Mouse (Mus musculus) adipocyte (in vitro differentiated cells): Measurements from ENCODE around the gene Tor3a.

Experiments used
- DNase-seq: peaks from one replicate; pipeline ENCODE4 v3.0.0-alpha.2; 2016; ENCODE audit warnings: low spot score

The Tor3a gene

DNA sequence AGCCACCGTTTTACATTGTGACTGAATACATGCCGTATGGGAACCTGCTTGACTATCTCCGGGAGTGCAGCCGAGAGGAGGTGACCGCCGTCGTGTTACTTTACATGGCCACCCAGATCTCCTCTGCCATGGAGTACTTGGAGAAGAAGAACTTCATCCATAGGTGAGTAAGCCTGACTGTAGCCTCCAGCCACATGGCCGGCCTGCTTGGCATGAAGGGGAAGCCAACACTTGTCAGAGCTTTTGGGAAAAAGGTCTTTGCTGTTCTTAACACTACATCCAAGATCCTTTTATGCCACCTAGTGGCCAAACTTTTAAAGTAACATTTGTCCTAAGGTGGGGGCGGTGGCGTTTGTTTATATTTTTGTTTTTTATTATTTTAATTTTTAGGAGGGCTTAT, 41.1 kb downstream of the Tor3a start:
- peak; percentile 80 for DNase-seq

DNA sequence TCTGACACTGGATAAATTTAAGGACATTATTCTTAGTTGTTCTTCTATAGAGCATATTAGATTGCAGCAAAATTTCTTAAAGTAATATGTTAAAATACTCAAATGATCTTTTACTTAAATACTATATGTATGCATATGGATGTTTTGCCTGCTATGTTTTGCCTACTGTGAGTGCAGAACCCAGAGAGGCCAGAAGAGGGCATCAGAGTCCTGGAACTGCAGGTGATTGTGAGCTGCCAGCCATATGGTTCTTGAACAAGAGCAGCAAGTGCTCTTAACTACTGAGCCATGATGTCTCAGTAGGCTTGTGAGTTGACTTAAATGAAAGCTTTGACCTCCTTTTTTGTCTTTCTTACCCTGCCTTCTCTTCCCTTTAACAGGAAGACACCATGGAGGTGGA, 43.2 kb downstream of the Tor3a start:
- DNase-seq: peak; percentile 12

DNA sequence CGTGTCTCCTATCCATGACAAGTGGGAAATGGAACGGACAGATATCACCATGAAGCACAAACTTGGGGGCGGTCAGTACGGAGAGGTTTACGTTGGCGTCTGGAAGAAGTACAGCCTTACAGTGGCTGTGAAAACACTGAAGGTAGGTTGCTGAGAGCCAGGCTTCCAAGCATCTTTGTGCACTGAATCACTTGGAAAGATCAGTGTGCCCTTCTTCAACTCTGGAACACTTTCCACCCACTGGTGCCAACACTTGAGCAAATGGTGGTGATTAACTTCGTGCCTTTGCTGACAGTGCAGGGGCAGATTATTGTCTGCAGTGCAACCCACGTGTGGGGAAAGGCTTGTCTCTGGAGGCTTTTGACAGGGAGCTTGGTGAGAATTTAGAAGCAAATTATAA, 44.2 kb downstream of the Tor3a start:
- DNase-seq: no peak

DNA sequence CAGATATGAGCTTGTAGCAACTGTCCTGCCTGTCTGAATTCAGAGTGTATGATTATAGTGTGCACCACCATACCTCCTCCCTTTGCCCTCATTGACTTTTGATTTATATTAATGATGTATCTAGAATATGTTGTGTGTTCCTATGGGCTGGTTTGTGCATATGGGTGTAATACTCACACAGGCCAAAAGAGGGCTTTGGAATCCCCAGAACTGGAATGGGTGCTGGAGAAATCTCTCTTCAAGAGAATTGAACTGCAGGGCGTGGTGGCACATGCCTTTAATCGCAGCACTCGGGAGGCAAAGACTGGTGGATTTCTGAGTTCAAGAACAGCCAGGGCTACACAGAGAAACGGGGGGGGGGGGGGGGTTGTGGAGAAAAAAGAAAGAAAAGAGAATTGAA, 47.4 kb downstream of the Tor3a start:
- no peak for DNase-seq

DNA sequence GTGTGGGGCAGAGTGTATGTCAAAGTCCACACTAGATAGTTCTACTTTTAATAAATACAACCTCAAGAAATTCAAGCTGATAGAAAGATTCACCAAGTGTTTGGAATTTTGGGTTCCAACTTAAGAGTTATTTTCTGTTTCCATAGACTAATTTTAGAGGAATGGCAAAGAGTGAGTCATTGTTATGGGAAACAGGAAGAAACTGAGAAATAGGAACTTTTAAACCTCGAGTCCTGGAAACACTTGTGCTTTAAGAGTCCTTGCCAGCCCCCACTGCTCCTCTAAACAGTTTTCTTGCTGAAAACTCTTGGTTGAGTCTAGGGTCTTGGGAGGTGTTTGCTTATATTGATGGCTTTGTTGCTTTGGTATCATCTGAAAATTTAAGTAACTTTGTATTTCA, 49.9 kb downstream of the Tor3a start:
- no peak for DNase-seq

DNA sequence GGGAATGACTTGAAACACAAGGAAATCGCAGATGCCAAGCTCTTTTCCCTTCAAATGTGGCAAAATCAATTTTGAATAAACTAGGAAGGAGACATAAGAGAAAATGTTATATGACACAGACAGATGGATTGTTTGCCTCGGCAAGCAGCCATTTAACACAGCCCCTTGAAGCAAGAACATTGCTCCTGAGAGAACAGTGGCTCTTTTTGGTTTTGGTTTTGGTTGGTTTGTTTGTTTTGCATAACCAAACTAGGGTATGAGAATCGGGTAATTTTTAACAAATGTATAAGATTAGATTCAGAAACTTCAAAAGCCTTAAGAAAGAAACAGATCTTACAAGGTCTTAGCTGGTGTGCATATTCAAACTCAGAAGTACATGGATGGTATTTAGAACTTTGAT, 53.2 kb downstream of the Tor3a start:
- no peak for DNase-seq

DNA sequence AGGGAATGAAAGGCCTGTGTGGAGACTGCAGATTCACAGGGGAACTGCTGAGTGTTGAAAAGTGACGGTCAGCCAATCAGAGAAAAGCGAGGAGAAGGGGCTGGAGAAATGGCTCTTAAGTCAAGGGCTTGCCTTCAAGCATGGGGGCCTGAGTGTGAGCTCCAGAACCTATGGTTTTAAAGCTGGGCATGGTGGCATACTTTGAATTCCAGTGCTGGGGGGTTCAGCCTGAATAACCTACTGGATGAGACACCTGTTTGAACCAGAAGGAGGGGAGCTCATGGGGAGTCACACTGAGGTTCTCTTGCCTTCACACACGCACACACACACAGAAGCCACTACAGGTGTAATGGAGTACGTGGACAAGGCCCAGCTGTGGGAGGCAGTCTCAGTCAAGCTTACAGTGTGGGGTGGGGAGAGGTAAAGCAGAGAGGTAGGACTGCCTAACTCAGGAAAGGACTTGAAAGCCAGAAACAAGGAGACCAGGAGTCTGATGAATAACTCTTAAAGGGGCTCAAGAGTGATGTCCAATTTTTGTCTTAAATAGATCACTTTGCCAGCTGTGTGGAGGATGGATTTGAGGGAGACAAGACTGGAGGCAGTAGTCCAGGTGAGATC, 53.8 kb downstream of the Tor3a start:
- no peak for DNase-seq

DNA sequence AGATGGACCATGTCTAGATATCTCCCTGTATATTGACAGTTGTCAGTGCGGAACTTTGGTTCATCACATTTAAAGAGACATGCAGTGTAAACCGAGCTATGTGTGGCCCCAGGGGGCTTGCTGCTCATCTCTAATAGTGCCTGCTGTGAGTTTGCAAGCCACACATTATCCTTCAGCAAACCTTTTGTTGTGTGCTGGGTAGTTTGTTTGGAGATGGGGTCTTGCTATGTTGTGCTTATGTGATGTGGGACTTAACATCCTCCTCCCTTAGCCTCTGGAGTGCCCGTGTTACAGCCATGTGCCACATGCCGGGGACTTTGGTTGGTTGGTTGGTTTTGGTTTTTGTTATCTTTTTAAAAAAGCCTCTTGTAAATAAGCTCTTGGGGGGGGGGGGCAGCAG, 56.3 kb downstream of the Tor3a start:
- no peak for DNase-seq

DNA sequence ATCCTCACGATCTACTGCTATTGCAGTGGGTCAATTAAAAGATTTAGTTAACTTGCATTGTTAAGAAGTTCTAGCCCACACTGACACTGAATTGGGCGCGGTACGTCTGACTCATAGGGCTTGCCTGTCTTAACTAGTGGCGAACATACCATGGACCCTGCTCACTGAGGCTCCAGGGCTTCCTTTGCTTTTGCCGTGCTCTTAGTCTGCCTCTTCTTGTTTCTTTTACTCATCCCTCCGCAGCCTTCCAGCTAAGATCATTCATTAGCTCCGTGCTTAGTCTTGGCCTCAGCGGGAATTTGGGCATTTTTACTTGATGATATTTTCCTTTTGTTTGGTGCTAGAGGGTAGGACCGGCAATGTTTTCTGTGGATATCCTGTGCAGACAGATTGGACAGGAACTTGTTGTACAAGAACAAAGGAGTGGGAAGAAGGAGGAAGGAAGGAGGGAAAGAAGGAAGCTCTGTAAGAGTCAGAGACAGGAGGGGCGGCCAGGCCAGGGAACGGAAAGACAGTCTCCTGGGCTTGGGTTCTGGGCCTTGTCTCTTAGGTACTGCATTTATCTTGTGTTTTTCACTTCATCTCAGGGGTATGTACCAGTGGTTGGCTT, 57.1 kb downstream of the Tor3a start:
- DNase-seq: peak; percentile 18

DNA sequence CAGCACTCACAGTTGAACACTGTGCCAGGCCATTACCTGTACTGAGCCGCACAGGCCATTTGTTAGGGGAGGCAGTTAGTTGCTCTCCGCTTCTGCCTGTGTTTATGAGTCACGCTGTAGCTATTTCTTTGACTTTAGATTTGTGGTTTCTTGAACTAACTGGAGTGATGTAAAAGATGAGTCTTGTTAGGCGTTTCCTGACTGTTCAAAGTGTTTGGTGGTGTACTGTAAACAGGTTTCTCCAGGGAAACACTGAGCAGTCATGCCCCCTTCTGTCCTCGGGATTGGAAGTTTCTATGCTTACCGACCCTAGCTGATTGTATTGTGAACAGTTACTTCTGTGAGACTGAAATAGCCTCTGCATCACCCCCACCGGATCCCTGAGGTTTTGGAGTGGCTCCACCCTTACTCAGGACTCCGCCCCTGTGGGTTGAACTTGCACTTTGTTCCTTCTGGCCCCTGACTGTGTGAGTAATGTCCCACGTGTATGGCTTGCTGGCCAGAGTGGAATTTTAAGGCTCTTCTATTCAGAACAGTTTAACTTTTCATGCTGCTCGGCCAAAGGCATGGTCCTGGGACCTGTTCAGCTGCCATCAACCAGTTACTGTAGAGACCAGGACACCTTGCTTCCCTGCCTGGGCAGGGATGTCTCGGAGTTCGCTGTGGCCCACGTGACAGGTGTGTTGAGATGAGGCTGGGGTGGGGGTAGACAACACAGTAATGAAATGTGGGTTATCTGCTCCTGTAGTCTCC, 58.6 kb downstream of the Tor3a start:
- peak; percentile 87 for DNase-seq

DNA sequence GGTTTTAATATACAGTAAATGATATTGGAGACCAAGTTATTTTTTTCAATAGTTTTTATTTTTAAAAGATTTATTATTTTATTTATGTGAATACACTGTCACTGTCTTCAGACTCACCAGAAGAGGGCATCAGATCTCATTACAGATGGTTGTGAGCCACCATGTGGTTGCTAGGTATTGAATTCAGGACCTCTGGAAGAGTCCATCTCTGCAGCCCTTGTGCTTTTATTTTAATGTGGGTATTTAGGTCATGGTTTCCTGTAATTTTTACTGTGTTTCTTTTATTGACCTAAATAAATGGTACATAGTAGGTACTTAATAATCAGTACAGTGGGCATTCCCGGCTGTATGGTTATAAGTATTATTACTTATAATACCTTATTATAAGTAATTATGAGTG, 59.4 kb downstream of the Tor3a start:
- peak; percentile 14 for DNase-seq

DNA sequence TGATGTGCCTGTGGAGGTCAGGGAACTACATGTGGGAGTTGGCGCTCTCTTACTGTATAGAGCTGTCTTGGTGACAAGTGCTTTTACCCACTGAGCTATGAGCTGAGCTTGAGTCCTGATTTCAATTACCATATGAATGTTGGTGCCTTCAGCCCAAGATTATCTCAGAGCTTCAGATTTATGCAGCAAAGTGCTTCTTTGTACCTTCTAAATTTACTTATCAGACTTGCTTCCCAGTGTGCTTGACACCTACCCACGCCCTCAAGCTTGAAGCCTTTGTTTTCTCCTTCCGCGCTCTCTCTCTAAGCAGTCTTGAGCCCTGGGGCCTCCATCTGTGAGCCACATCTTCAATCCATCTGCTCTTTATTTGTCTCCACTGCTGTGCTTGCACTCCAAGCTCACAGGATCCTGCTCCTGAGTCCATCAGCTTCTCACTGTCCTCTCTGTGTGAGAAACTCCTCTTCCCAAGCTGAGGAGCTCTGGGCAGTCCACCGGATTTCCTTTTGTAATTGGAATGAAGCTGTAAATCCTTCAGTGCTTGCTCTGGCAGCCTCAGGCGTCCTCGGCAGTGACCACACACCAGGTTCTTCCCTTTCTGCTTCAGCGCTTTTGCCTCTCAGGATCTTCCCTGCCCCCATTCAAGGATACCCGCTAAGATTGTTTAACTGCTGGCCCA, 60.2 kb downstream of the Tor3a start:
- DNase-seq: no peak

DNA sequence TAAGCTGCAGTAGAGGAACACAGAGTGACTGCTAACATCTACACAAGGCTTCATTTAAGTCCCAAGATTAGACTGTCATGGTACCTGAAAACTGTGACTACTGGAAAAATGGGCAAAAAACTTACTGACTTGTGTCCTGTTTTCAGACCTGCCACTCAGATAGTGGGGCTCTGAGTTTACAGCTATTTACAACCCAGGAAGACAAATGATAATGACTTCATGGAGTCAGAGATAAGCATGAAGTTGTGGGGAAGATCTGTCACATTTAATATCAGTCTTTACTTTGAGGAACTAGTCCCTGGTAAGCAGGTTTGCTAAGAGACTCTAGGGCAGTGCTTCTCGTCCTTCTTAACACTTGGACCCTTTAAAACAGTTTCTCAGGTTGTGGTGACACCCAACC, 63.9 kb downstream of the Tor3a start:
- no peak for DNase-seq

DNA sequence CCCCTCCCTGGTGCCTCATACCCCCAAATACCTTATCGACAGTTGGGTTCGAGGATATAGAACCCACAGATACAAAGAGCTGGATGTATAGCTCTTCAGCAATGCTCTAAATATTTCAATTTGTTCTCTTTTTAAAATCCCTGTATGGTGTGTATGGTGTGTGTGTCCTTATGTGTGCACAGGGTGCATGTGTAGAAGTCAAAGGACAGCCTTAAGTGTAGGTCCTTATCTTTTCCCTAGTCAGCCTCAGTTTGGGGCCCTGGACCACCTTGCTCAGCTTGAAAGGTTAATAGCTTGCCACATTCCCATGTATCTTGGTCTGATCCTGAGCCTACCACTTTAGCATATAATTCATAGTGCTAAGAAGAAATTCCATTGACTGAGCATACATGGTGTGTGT, 65.7 kb downstream of the Tor3a start:
- no peak for DNase-seq

DNA sequence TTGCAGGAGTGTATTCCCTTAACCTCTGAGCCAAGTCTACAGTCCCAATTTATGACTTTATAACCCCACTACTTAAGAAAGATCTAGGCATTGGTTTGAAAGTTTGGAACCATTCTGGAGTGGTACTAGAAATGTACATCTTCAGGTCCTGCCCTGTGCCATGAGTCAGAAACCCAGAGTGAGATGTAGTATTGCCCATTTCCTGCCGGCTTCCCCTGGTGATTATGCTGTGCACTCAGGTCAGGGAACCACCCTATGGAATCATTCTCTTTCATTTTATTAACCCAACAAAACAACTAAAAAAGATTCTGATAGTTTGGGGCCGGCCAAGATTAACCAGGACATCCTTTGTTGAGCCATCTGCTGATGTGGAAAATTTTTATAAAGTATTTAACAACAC, 68.2 kb downstream of the Tor3a start:
- no peak for DNase-seq

DNA sequence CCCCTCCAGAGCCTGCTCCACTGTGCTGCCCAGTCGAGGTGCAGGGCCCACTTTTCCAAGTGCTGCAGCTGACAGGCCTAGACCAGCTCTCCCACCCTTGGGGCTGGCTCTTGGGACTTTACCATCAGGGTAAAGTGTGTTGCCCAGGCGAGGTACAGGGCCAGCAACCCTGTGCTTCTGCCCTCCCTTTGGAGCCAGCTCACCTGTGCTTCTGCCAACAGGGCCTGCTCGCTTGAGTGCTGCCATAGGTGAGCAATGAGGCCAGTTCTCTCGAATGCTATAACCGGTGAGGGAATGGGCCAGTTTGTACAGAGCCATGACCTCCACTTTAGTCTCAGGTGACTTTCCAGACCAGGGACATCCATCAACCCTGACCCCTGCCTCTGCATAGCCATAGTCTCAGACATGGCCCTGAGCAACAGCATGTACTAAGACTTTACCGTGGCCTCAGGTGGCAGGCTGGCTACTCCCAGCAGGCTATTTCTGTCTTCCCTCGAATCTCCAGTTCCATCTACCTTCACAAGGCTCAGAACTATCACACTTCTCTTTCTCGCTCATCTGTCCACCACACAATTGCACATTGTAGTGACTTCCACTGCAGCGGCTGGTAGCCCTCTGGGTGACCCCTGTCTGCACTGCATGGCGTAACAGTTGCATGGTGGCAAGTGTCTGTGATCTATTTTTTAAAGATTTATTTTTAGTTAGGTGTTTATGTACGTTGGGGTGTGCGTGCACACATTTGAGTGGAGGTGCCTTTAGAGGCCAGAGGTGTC, 68.9 kb downstream of the Tor3a start:
- no peak for DNase-seq
